Mouse (Mus musculus) megakaryocyte, embryonic 14.5 days (primary cell): Measurements from ENCODE around the gene Gm49380. TPM values are rescaled to one million over a fixed set of nuclear protein-coding genes. Genes with fewer than 3 reads are reported as not detected.

Source experiments
- H3K27me3 ChIP-seq: replicated peaks from 2 replicates; pipeline ENCODE3; 2012; ENCODE audit warnings: inconsistent platforms
- H3K36me3 ChIP-seq: replicated peaks from 2 replicates; pipeline ENCODE3; 2012; ENCODE audit warnings: low read length, inconsistent platforms, mixed read lengths
- H3K4me1 ChIP-seq: 2 replicates; pipeline ENCODE4 v1.6.1; 2012; ENCODE audit warnings: inconsistent platforms
- H3K4me3 ChIP-seq: replicated peaks from 2 replicates; pipeline ENCODE3; 2012; ENCODE audit warnings: moderate library complexity, mild to moderate bottlenecking, inconsistent platforms
- H3K9me3 ChIP-seq: 2 replicates; pipeline ENCODE4 v1.6.1; 2012; ENCODE audit warnings: inconsistent platforms
- FLI1 ChIP-seq: IDR thresholded peaks from 2 replicates; pipeline ENCODE4 v1.6.1; 2012; ENCODE audit warnings: low read length, inconsistent platforms, mixed read lengths
- GATA1 ChIP-seq: IDR thresholded peaks from 3 replicates; pipeline ENCODE4 v1.6.1; 2012; ENCODE audit warnings: mixed read lengths, low read length, inconsistent platforms, borderline replicate concordance
- polyA plus RNA-seq: library from polyadenylated mRNA; stranded (reverse); fragments of >175 nt; gene quantifications from 2 replicates; pipeline ENCODE4 v1.2.3, GENCODE M21; 2012; ENCODE audit warnings: low replicate concordance; ENCODE audit not compliant: insufficient read depth

The Gm49380 gene
- polyA plus RNA-seq, 1 experiment, result not detected

- Histone ChIP-seq H3K27me3 (peaks cover 84% of the 10 kb centered on the region), H3K4me1 (peaks cover 16% of the 10 kb centered on the region), H3K9me3 (peaks cover 3% of the 10 kb centered on the region), H3K4me3 (no peak overlapping the region), H3K36me3 (no peaks in the 10 kb centered on the region)
- TF ChIP-seq GATA1 (no peak), FLI1 (no peak)
Observed at GRCm38 (mm10) chr9:44047571-44048490, 65.5 kb downstream of the Gm49380 start.

- TF ChIP-seq GATA1 (no peak), FLI1 (no peak)
- Histone ChIP-seq H3K36me3 (no peaks in the 10 kb centered on the region), H3K4me1 (peaks cover 16% of the 10 kb centered on the region), H3K4me3 (no peak overlapping the region), H3K9me3 (peaks cover 9% of the 10 kb centered on the region), H3K27me3 (peaks cover 89% of the 10 kb centered on the region)
Observed at GRCm38 (mm10) chr9:44047071-44047470, 66.2 kb downstream of the Gm49380 start.

GRCm38 (mm10) chr9:44046426-44046825 lies 66.9 kb downstream of the Gm49380 start:
- peaks cover 91% of the 10 kb centered on the region for H3K27me3 ChIP-seq
- H3K9me3 ChIP-seq, result peaks cover 10% of the 10 kb centered on the region

GRCm38 (mm10) chr9:44045884-44046272 lies 67.4 kb downstream of the Gm49380 start:
- H3K4me1 ChIP-seq, result peaks cover 18% of the 10 kb centered on the region
- peaks cover 93% of the 10 kb centered on the region for H3K27me3 ChIP-seq
- H3K9me3 ChIP-seq, result peaks cover 14% of the 10 kb centered on the region
- no peaks in the 10 kb centered on the region for H3K36me3 ChIP-seq
- TF ChIP-seq FLI1 (no peak), GATA1 (no peak)
- no peak overlapping the region for H3K4me3 ChIP-seq

More at GRCm38 (mm10) chr9:44046426-44046825, 66.9 kb downstream of the Gm49380 start:
- H3K4me1 ChIP-seq, result peaks cover 16% of the 10 kb centered on the region
- no peak overlapping the region for H3K4me3 ChIP-seq
- H3K36me3 ChIP-seq, result no peaks in the 10 kb centered on the region
- TF ChIP-seq GATA1, result no peak
- no peak for TF ChIP-seq FLI1

- Histone ChIP-seq H3K36me3 (no peaks in the 10 kb centered on the region), H3K4me1 (peaks cover 19% of the 10 kb centered on the region), H3K27me3 (peaks cover 91% of the 10 kb centered on the region), H3K9me3 (peaks cover 18% of the 10 kb centered on the region), H3K4me3 (no peak overlapping the region)
- TF ChIP-seq FLI1 (no peak), GATA1 (no peak)
Observed at GRCm38 (mm10) chr9:44045158-44045883, 68.0 kb downstream of the Gm49380 start.

GRCm38 (mm10) chr9:44044426-44045157 lies 68.7 kb downstream of the Gm49380 start:
- Histone ChIP-seq H3K9me3 (peaks cover 22% of the 10 kb centered on the region), H3K4me3 (no peak overlapping the region), H3K27me3 (peaks cover 91% of the 10 kb centered on the region), H3K36me3 (no peaks in the 10 kb centered on the region), H3K4me1 (peaks cover 19% of the 10 kb centered on the region)
- no peak for TF ChIP-seq GATA1
- no peak for TF ChIP-seq FLI1

- TF ChIP-seq GATA1 (no peak), FLI1 (no peak)
- Histone ChIP-seq H3K36me3 (no peaks in the 10 kb centered on the region), H3K4me3 (no peak overlapping the region), H3K9me3 (peaks cover 22% of the 10 kb centered on the region), H3K4me1 (peaks cover 19% of the 10 kb centered on the region), H3K27me3 (peaks cover 85% of the 10 kb centered on the region)
Observed at GRCm38 (mm10) chr9:44043708-44044425, 69.4 kb downstream of the Gm49380 start.

- H3K36me3 ChIP-seq, result no peaks in the 10 kb centered on the region
- TF ChIP-seq GATA1, result no peak
- no peak for TF ChIP-seq FLI1
- peaks cover 83% of the 10 kb centered on the region for H3K27me3 ChIP-seq
- peaks cover 30% of the 10 kb centered on the region for H3K9me3 ChIP-seq
- peaks cover 19% of the 10 kb centered on the region for H3K4me1 ChIP-seq
- no peak within 1 kb of the TSS for H3K4me3 ChIP-seq
Observed at GRCm38 (mm10) chr9:44042836-44043707, 70.2 kb downstream of the Gm49380 start, which contains the start of gene Thy1. TSS of gene Thy1 (plus strand) at chr9:44043384.
